Mouse (Mus musculus) embryo, embryonic 11 days (tissue): ENCODE measurements around the gene Hvcn1.

Experiments used
- DNase-seq: peaks from one replicate; pipeline ENCODE4 v3.0.0-alpha.2; 2015

The Hvcn1 gene

GRCm38 (mm10) chr5:122235196-122235836, 28.7 kb downstream of the Hvcn1 start:
- no peak for DNase-seq

- DNase-seq = no peak
Measured at GRCm38 (mm10) chr5:122237200-122237599, 30.6 kb downstream of the Hvcn1 start.

GRCm38 (mm10) chr5:122239618-122240017, 33.0 kb downstream of the Hvcn1 start:
- no peak for DNase-seq

DNA sequence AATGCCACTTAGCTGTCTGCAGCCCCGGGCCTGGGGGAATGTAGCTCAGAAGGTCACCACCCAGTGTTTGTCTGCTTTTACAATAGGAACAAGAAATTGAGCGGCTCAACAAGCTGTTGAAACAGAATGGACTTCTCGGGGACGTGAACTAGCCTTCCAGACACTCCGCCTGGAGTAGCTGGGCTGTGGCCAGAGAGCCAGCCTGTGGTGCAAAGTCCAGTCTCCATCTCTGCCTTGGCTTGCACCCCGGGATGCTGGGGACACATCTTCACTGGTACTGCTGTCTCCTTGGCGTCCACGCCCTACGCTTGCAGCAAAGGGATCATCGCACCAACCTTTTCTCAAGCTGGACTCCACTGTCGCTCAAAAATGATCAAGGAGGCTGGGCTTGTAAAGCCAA, 33.9 kb downstream of the Hvcn1 start:
- no peak for DNase-seq

- DNase-seq = no peak
Measured at GRCm38 (mm10) chr5:122240989-122241388, 34.4 kb downstream of the Hvcn1 start.

DNA sequence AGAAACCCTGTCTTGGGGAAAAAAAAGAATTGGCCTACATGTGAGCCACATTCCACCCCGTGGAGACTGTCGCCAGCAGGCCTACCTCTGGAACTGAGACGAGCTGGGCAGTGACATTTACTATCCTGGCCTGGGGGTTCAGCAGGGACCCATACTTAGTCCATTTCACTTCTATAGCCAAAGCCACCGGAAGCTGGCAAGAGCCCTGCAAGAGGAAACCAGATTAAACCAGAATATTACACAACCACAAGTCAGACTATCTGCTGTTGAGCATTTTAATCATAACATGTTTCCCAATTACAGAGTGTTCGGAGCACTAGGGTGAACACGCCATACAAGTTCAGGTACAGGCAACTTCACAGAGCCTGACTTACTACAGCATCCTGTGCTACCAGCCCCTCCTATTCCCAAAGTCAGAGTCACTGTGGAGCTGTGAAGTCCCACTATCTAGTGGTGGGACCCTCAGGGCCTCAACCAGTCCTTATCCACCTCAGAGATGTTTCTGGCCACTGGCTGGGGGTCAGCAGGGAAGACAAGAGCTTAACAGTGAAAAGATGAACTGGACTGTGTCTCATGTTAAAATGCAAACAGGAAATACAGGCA, 36.0 kb downstream of the Hvcn1 start:
- DNase-seq = no peak

GRCm38 (mm10) chr5:122243781-122244523, 37.3 kb downstream of the Hvcn1 start:
- DNase-seq = no peak

DNA sequence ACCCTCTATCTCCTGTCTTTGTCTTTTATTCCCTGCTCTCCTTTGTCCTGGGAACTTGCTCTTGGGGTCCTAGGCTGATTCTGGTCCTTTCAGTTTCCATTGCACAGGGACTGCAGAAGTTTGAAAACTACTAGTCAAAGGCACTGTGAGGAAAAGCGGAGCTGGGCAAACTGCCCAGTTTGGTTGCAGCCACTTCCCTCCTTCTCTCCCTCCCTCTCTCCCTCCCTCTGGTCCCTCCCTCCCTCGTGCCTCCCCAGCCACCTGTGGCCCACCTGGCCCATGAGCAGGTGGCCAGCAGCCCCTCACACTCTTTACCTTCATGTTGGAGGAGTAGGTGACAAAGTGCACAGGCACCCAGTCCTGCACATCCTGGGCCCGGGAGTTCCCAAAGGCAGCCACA, 38.6 kb downstream of the Hvcn1 start:
- no peak for DNase-seq

- no peak for DNase-seq
Measured at GRCm38 (mm10) chr5:122246547-122247167, 40.1 kb downstream of the Hvcn1 start.

- no peak for DNase-seq
Measured at GRCm38 (mm10) chr5:122247529-122247928, 40.9 kb downstream of the Hvcn1 start.

GRCm38 (mm10) chr5:122247934-122248333, 41.3 kb downstream of the Hvcn1 start:
- no peak for DNase-seq

GRCm38 (mm10) chr5:122249281-122249680, 42.7 kb downstream of the Hvcn1 start:
- DNase-seq = no peak

- no peak for DNase-seq
Measured at GRCm38 (mm10) chr5:122251895-122252606, 45.4 kb downstream of the Hvcn1 start.

- no peak for DNase-seq
Measured at GRCm38 (mm10) chr5:122258027-122258741, 51.6 kb downstream of the Hvcn1 start.

DNA sequence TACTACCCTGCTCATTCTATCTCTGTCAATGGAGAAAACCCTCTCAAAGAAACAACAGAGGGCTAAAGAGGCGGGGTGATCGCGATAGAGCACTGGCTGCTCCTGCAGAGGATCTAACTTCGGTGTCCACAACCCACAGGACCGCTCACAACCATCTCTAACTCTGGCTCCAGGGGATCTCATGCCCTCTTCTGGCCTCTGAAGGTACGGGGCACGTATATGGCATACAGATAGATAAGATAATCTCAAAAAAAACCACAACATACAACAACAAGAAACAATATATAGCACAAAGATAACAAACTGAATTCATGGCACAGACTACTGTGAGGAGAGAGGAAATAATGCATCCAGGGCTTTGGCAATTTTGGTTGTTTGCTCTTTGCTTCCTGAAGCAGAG, 55.5 kb downstream of the Hvcn1 start:
- DNase-seq = no peak

DNA sequence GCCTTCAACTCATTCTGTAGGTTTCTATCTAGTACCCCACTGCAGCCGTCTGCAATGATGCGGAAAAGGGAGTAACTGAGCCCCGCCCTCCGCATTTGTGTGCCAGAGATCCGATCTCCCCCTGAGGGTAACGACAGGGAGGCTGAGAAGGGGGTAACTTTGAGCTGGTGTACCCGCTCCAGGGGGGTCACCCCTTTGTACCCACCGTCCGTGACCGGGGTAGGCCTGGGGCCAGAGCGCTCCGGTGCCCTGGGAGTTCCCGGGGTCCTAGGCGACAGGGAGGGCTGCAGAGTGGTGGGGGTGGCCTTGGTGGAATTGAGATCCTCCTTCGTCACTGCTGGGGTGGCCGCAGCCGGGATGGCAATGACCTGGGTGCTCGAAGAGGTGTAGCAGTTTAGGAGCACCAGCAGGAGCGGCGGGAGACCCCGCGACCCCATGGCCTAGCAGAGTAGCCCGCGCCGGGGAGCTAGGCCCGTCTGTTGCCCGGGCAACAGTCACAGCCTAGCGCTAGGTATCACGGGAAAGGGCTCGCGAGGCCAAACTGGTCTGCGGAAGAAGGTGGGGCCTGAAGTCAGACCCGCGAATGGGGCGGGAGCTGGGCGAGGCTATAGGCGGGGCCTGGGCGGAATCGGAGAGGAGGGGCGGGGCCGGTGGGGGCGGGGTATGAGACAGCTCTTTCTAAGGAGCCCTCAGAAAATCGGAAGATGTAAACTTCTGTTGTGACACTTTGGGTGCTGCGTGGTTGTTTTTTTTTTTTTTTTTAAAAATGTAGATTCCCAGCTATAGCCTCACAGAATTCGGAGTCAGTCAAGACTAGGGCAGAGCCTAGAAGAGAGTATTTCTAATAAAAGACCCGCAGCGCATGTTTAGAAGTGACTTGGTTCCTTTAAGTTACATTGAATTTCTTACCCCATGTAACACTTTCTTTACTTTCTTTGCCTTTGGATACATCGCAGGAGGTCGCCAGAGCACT, 57.6 kb downstream of the Hvcn1 start, which contains the start of gene Tctn1:
Gene Tctn1, minus strand, starts transcription at position 528 of the 973 bp plus-strand sequence.
- peak; percentile 99 for DNase-seq

DNA sequence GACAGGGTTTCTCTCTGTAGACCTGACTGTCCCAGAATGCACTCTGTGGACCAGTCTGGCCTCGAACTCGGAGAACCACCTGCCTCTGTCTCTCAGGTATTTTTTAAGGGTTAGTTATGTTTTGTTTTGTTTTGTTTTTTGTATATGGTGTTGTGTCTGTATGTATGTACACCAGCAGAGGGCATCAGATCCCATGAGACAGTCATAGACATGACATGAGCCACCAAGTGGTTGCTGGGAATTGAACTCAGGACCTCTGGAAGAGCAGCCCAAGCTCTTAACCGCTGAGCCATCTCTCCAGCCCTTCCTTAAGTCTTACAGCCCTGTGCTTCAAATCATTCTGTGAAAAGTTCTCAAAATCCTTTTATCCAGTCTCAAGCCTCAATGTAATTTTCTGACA, 58.6 kb downstream of the Hvcn1 start:
- DNase-seq = peak; percentile 34

DNA sequence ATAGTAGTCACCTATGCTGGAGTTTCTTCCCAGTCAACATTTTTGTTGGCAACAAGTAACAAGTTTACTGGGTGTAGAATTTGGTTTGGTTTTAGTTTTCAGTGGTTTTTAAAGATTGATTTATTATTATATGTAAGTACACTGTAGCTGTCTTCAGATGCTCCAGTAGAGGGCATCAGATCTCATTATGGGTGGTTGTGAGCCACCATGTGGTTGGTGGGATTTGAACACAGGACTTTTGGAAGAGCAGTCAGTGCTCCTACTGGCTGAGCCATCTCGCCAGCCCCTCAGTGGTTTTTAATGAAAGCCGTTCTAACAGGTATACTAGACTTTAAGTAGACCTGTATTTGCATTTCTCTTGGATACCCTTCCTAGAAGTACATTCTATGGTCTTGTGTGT, 59.3 kb downstream of the Hvcn1 start:
- no peak for DNase-seq

GRCm38 (mm10) chr5:122267136-122267535, 60.5 kb downstream of the Hvcn1 start:
- no peak for DNase-seq

DNA sequence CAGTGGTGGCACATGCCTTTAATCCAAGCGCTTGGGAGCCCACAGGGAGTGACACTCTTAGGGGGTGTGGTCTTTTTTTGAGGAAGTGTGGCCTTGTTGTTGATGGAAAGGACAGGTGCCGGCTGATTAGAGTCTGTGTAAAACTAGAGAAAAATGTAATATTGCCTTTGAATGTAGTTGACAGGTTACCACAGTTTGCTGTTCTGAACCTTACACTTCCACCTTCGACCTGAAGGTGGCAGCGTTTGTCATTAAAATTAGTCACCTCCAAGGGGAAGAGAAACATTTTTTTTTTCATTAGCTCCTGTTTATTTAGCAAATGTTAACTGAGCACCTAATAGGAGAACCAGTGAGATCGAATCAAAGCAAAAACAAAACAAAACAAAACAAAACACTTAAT, 61.3 kb downstream of the Hvcn1 start:
- peak; percentile 63 for DNase-seq
